Mouse (Mus musculus) testis, adult 2 months (tissue): ENCODE results near the gene Arhgef2. TPM values are rescaled to one million over a fixed set of nuclear protein-coding genes. Genes with fewer than 3 reads are reported as not detected.

Source experiments
- H3K27ac ChIP-seq: fragments of 200-500 bp; 2 replicates; pipeline ENCODE4 v1.5.1; 2012; ENCODE audit warnings: low read depth, low read length; ENCODE audit not compliant: control insufficient read depth, insufficient read depth
- H3K27me3 ChIP-seq: fragments of 200-500 bp; 2 replicates; pipeline ENCODE4 v1.6.1; 2012; ENCODE audit warnings: mild to moderate bottlenecking, low read length, moderate library complexity; ENCODE audit not compliant: control insufficient read depth, insufficient read depth
- H3K36me3 ChIP-seq: fragments of 200-500 bp; 2 replicates; pipeline ENCODE4 v1.6.1; 2012; ENCODE audit warnings: mild to moderate bottlenecking, low read length; ENCODE audit not compliant: control insufficient read depth, insufficient read depth
- H3K4me1 ChIP-seq: fragments of 200-500 bp; 2 replicates; pipeline ENCODE4 v1.6.1; 2012; ENCODE audit warnings: low read length; ENCODE audit not compliant: control insufficient read depth, insufficient read depth
- H3K4me3 ChIP-seq: fragments of 200-500 bp; 2 replicates; pipeline ENCODE4 v1.5.1; 2012; ENCODE audit warnings: low read depth, mild to moderate bottlenecking, low read length, moderate library complexity, mixed read lengths; ENCODE audit not compliant: control insufficient read depth
- CTCF ChIP-seq: fragments of 200-500 bp; IDR thresholded peaks from 2 replicates; pipeline ENCODE4 v1.5.1; 2012; ENCODE audit warnings: low read depth, mild to moderate bottlenecking, inconsistent platforms, low read length, moderate library complexity; ENCODE audit not compliant: control insufficient read depth, insufficient read depth, insufficient replicate concordance
- POLR2A ChIP-seq: fragments of 200-500 bp; IDR thresholded peaks from 2 replicates; pipeline ENCODE4 v1.6.1; 2012; ENCODE audit warnings: low read depth, mild to moderate bottlenecking, inconsistent platforms, low read length, moderate library complexity; ENCODE audit not compliant: control insufficient read depth
- polyA plus RNA-seq: library from polyadenylated mRNA; depleted of rRNA; stranded (reverse); fragments of >200 nt; gene quantifications from 2 replicates; pipeline ENCODE4 v1.2.3, GENCODE M21; 2012

Arhgef2 gene
- polyA plus RNA-seq, 1 experiment, result 512 TPM

DNA sequence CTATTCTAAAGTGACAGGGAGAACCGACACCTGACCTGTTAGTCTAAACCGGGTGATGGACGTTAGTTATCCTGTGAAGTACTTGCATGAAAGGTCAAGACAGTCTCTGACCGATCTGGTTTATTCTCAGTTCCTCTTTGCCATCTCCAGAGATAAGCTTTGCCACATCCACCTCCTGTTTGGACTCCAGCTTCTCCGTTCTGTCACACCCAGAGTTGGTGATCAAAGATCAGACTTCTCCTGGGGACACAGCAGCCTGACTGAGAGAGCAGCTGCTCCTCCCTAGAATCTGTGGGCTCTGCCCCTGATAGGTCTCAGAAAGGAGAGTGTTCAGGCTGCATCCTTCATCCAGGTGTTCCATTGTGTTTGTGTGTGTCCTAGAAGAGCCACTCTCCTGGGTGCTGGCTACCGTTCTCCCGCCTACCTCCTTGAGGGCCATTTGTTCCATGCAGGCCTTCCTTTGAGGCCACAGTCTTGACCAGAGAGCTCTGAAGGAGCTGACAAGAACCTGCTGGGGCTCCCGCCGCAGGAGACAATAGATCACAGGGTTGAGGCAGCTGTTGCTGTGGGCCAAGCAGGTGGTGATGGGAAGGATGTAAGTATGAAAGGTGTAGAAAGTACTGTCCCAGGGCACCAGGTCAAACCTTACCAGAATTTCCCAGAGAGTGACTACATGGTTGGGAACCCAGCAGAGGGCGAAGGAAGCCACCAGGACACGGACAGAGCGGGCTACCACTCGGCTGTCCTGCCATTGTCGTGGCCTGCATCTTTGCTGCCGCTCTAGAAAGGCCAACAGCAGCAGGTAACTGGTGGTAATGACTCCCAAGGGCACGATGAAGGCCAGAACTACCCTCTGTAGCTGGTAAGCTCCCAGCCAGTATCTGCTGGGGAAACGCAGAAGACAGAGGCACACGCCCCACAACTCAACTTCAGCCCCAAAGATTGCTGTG, 46.2 kb downstream of the Arhgef2 start:
- Histone ChIP-seq H3K36me3 (no peaks in the 10 kb centered on the region), H3K27ac (no peak overlapping the region), H3K4me3 (no peak overlapping the region), H3K27me3 (no peaks in the 10 kb centered on the region), H3K4me1 (peaks cover 3% of the 10 kb centered on the region; the same call in 1 of the 2 replicates)
- TF ChIP-seq CTCF, result no peak
- TF ChIP-seq POLR2A, result no peak

DNA sequence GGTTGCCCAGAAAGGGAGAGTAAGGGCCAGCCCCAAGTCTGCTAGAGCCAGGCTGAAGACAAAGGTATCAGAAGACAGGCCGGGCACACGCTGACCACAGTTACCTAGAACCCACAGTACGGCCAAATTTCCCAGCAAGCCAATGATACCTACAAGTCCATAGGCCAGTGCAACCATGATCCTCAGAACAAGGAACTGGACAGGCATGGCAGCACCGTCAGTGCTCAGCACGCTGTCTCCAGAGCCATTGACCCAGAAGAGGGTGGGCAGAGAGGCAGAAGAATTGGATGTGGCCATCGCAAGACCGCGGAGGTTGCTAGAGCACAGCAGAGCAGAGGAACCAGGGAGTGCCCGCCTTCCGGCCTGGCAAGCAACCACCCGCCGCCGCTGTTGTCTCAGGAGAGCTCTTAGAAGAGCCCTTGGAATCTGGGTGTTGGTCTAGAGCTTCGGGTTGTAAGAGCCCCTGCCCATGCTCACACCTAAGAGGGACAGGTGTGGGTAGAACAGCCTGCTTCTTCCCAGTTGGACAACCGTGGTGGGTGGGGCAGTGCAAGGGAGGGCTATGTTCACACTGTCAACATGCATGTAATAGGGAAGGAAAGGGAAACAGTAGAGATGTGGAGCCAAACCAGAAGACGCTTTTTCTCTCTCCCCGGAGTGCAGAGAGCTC, 47.2 kb downstream of the Arhgef2 start, which contains the start of gene Rxfp4:
TSS of gene Rxfp4 (minus strand) at position 297 of the 670 bp plus-strand sequence.
- Histone ChIP-seq H3K27ac (no peak within 1 kb of the TSS), H3K27me3 (no peaks in the 10 kb centered on the region), H3K4me1 (peaks cover 3% of the 10 kb centered on the region; the same call in 1 of the 2 replicates), H3K36me3 (no peaks in the 10 kb centered on the region), H3K4me3 (no peak within 1 kb of the TSS)
- TF ChIP-seq CTCF, result no peak
- no peak for TF ChIP-seq POLR2A

DNA sequence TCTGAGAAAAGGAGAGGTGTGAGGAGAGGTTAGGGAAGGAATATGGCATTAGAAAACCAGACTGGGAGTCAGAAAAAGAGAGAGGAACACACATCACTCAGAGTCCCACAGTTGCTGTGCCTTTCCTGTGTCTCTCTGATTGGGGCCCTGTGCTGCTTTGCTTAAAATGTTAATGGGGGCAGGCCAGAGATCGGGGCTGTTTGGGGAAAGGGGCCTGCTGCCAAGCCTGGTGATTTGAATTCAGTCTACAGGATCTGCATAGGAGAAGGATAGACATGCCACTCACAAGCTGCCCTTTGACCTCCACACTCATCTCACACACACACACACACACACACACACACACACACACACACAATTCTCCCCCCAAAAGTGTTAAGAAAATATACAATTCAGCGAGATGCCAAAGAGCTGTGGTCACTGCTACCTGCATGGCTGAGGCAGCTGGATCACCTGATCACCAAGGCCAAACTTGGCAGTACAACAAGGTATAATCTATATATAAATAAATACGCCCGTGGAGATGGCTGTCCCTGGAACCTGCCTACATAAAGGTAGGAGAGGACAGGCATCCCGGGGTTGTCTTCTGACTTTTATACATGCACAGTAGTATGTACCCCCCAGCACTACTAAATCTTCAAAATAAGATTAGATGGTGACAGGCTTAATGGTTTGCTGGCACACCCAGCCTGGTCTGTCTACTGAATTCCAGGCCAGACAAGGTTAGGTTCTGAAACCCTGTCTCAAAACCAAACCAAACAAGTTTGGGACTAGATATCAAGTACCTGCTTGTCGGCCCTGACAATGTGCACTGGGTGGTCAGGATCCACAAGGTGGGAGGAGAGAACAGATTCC, 48.0 kb downstream of the Arhgef2 start:
- Histone ChIP-seq H3K27ac (no peak overlapping the region), H3K4me1 (peaks cover 3% of the 10 kb centered on the region; the same call in 1 of the 2 replicates), H3K36me3 (no peaks in the 10 kb centered on the region), H3K4me3 (no peak overlapping the region), H3K27me3 (no peaks in the 10 kb centered on the region)
- TF ChIP-seq CTCF (no peak), POLR2A (no peak)

DNA sequence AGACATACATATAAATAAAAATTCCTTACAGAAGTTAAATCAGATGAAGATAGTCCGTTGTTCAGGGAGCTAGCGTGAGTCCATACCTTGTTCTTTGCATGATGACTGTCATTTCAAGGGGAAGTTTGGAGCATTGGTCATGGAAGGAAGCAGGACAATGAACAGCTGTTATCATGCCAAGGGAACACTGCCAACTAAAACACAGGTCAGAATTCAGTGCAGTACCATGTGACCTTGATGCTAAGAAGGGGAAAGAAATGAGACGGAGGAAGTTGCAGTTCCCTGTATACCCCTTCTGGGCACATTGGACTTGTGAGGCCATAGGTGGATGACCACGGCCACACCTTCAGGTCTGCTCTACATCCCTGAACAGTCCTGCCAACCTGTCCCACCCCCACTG, 48.9 kb downstream of the Arhgef2 start:
- Histone ChIP-seq H3K27ac (no peak overlapping the region), H3K36me3 (no peaks in the 10 kb centered on the region), H3K27me3 (no peaks in the 10 kb centered on the region), H3K4me3 (no peak overlapping the region), H3K4me1 (peaks cover 3% of the 10 kb centered on the region; the same call in 1 of the 2 replicates)
- no peak for TF ChIP-seq POLR2A
- no peak for TF ChIP-seq CTCF

DNA sequence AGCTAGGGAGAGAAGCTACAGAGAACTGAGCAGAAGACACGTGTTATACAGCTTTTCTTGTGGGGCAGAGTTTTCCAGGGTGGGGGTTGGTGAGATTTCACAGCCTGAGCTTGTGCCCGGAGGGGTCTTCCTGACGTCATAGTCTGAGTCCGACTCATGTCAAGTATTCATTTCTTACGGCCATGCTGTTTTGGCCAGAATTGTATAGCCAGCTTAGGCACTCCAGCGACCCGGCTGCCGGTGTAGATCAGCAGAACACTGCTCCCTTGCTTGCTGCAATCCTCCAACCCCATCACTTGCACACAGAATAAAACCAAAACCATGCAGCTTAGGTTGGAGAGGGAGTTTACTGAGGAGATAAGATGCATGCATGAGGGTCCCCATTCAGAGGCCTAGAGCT, 49.9 kb downstream of the Arhgef2 start:
- Histone ChIP-seq H3K27ac (no peak overlapping the region), H3K36me3 (no peaks in the 10 kb centered on the region), H3K27me3 (no peaks in the 10 kb centered on the region), H3K4me1 (peaks cover 3% of the 10 kb centered on the region; the same call in 1 of the 2 replicates), H3K4me3 (no peak overlapping the region)
- TF ChIP-seq POLR2A (no peak), CTCF (no peak)

GRCm38 (mm10) chr3:88658441-88659127, 52.8 kb downstream of the Arhgef2 start:
- Histone ChIP-seq H3K27me3 (no peaks in the 10 kb centered on the region), H3K4me1 (peaks cover 3% of the 10 kb centered on the region; the same call in 1 of the 2 replicates), H3K4me3 (no peak overlapping the region), H3K27ac (no peak overlapping the region), H3K36me3 (no peaks in the 10 kb centered on the region)
- TF ChIP-seq CTCF (no peak), POLR2A (no peak)

- H3K27me3 ChIP-seq, result no peaks in the 10 kb centered on the region
- H3K36me3 ChIP-seq, result no peaks in the 10 kb centered on the region
- no peak overlapping the region for H3K27ac ChIP-seq
- TF ChIP-seq CTCF (no peak), POLR2A (no peak)
- H3K4me3 ChIP-seq, result no peak overlapping the region
- H3K4me1 ChIP-seq, result peaks cover 3% of the 10 kb centered on the region; the same call in 1 of the 2 replicates
These were observed 54.0 kb downstream of the Arhgef2 start for GRCm38 (mm10) chr3:88659798-88660197.
